Mouse (Mus musculus): ENCODE data around the gene Bbs1. TPM values are rescaled to one million over a fixed set of nuclear protein-coding genes. Genes with fewer than 3 reads are reported as not detected.
A peak's percentile ranks its signal among the peaks of the same experiment; 100 is the strongest.
"Not testable (repeated sequence)": the region's sequence is repeated elsewhere in the genome, so short reads cannot be mapped to it uniquely, and the experiment has no call there.

The Bbs1 gene
- total RNA-seq (2021) = 10 to 100 TPM; 36.7 to 41.8 TPM

DNA sequence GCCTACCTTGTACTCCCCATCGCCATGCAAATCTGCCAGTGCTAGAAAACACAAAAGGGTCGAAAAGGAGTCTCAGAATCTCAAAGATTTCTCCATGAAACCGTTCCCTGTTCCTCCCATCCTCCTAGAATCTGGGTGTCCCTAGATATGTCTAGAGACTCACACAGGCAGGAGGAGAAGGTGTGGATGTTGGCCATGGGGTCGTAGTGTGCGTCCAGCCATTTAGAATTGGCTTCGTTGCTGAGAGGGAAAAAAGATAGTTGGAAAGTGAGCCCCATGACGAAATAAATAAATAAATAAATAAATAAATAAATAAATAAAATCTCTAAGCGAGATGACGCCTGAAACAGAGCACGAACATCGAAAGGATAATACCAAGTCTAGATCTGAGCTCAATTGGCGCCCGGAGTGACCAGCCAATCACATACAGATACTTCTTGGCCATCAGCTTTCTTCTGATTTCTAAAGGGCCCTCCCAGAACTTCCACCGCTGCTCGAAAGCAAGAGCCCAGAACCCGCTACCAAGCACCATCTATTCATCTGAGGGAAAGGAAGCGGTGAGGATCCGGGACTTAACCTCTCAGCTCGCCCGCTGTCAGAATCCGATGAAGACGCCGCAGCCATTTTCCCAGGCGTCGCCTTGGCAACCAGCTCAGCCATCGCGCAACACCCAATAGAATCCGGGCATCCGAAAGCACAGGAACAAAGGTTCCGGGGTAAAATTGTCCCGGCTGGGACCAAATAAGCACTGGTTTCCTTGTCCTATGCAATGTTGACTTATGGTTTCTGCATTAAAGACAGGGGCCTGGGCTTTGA lies at the start of gene Bbs1:
Gene Bbs1 (minus strand): TSS at position 650 of the 816 bp plus-strand sequence.
- peak; percentile 82 to 88 for DNase-seq (ENCODE audit: extremely low spot score in 1 of 2, low spot score in 2 of 2)
- intact Hi-C loops (cut with DNase I) = loop anchor here (10.0 kb wide), 1 partner anchor 151 kb away; the partner anchor contains the start of gene Rbm4b

GRCm38 (mm10) chr19:4948641-4949040 lies 42.2 kb upstream of the Bbs1 start:
- intact Hi-C loops (cut with DNase I) = not testable (repeated sequence)

DNA sequence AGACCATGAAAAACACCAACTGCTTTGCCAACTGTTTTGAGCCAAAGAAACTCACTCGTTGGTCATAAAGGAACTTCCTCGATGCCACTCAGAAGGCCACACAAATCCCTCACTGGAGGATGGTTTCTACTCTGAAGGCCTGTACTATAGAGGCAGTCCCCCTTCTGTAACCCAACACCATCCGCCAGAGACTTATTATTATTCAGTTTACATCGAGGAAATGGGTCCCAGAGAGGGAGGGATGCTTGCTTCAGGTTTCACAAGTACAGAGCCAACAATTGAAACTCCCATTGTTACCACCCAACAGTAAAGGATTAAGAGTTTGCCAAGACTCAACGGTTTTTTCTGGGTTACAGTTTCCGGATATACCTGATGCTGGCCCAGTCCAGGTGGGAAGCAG lies 39.1 kb upstream of the Bbs1 start:
- intact Hi-C loops (cut with DNase I) = no loop called here
- no peak for DNase-seq (ENCODE audit: extremely low spot score in 1 of 2, low spot score in 2 of 2)

More at GRCm38 (mm10) chr19:4948641-4949040, 42.2 kb upstream of the Bbs1 start:
- not testable (repeated sequence) for DNase-seq (ENCODE audit: extremely low spot score in 1 of 2, low spot score in 2 of 2)

GRCm38 (mm10) chr19:4943253-4943588 lies 36.8 kb upstream of the Bbs1 start:
- intact Hi-C loops (cut with DNase I) = no loop called here
- DNase-seq (ENCODE audit: extremely low spot score in 1 of 2, low spot score in 2 of 2) = no peak

- intact Hi-C loops (cut with DNase I) = no loop called here
- peak; percentile 49 to 88 for DNase-seq (ENCODE audit: extremely low spot score in 1 of 2, low spot score in 2 of 2)
These were observed 36.3 kb upstream of the Bbs1 start, which contains the start of gene Peli3 for GRCm38 (mm10) chr19:4942551-4943252. TSS of gene Peli3 (minus strand) at chr19:4943127.

DNA sequence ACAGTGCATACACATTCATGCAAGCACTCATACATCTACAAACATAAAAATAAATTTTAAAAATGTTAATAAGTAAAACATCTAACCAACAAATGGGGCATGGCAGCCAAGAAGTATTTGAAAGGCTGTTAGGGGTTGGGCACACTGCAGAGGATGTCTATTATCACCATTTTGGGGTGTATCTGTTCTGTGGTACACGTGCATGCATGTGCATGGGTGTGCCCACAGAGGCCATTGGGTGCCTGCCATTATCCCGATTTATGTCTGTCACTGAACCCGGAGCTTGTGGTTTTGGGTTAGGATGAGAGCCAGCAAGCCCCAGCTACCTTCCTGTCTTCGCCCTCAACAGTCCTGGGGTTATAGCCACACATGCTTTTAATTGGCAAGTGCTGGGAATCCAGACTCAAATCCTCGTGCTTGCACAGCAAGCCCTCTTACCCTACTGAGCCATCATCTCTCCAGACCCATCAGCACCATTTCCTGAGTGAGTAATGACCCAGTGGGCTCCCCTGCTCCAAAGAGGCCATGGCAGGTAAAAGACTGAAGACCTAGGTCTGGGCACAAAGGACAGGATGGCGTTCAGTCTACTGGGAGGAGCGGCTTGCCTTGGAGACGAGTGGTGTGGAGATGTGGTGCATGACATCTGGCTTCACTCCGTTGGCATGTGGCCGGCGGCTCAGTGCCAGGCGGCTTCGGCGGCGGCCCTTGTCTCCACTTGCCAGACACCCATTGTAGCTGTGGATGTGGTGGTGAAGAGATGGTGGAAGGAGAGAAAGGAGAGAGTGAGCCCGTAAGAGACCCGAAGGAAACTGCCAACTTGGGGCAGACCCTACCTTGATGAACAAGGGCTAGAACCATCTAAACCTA lies 31.2 kb upstream of the Bbs1 start:
- intact Hi-C loops (cut with DNase I) = no loop called here
- DNase-seq (ENCODE audit: extremely low spot score in 1 of 2, low spot score in 2 of 2) = no peak

DNA sequence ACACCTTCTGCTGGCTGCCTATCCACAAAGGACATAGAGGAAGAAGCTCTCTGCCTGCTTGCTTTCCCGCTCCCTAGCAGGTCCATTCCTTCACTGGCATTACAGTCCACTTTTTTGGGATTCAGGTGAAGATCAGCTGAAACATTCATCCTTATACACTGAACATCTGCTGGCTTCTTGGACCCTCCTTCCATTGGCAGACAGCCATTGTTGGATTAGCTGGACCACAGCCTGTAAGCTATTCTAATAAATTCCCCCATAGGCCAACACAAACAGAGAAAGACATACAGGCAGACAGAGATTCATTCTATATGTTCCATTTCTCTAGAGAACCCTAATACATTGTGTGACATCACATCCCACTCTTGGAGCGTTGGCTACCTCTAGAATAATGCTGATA lies 30.5 kb upstream of the Bbs1 start:
- no peak for DNase-seq (ENCODE audit: extremely low spot score in 1 of 2, low spot score in 2 of 2)
- intact Hi-C loops (cut with DNase I) = no loop called here

DNA sequence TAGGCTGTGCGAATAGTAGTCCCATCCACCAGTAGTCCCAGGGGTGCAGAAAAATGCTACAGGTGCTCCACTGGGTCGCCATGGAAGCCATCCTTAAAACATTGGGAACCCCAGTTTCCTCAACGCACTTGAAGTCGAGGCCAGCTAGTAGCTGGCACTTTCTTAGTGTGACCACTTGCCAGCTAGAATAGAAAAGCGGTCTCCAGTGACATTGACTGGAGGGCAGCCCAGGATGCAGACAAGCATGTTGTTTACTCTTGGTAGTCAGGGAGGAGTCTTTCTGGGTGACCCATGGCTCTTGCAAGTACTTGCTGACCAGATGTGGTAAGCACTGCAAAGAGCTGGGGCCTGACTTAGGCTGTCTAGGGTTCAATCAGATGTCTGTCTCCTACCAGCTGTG lies 22.4 kb upstream of the Bbs1 start:
- intact Hi-C loops (cut with DNase I) = no loop called here
- no peak for DNase-seq (ENCODE audit: extremely low spot score in 1 of 2, low spot score in 2 of 2)

- intact Hi-C loops (cut with DNase I) = no loop called here
- peak; percentile 96 to 99 for DNase-seq (ENCODE audit: extremely low spot score in 1 of 2, low spot score in 2 of 2)
These were observed 21.6 kb upstream of the Bbs1 start, which contains the start of gene Dpp3 for GRCm38 (mm10) chr19:4927904-4928531. TSS of gene Dpp3 (minus strand) at chr19:4928287.

DNA sequence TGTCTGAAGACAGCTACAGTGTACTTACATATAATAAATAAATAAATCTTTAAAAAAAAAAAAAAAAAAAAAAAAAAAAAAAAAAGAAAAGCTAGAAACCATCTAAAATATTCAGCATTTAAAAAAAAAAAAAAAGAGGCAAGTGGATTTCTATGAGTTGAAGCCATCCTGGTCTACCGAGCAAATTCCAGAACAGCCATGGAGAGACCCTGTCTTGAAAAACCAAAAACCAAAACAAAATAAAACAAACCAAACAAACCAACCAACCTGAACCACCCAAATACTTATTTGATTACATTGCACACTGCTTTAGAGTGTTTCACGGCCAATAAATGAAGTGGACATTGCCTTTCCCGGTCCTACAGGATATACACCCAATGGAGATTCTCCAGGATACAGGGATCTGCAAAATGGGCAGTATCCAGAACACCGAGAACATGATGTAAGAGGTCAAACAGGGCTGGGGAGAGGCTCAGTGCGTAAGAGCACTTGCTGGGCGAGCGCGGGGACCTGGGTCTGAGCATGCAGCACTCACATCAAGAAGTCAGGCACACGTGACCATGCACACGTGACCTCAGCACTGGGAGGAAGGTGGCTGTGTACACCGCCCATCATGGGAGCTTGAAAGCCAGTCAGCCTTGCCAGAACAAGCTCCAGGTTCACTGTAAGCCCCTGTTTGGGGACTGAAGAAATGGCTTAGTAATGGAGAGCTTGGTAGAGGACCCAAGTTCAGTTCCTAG lies 18.9 kb upstream of the Bbs1 start:
- intact Hi-C loops (cut with DNase I) = no loop called here
- DNase-seq (ENCODE audit: extremely low spot score in 1 of 2, low spot score in 2 of 2) = no peak

DNA sequence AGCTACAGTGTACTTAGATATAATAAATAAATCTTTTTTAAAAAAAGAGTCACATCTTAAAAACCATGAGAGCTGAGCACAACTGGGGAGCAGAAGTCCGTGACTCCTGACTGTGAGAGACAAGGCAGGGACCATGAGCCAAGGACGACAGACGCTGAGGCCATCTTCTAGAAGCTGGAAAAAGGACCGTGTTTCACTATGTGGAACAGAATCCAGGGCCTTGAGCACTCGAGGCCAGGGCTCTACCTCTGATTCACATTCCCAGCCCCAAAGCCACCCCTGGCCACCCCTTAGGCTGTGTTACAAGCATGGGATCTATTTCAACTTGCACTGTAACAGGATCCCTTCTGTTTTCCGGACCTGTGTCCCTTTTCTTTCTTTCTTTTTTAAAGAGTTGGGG lies 13.2 kb upstream of the Bbs1 start:
- DNase-seq (ENCODE audit: extremely low spot score in 1 of 2, low spot score in 2 of 2) = no peak
- intact Hi-C loops (cut with DNase I) = no loop called here

DNA sequence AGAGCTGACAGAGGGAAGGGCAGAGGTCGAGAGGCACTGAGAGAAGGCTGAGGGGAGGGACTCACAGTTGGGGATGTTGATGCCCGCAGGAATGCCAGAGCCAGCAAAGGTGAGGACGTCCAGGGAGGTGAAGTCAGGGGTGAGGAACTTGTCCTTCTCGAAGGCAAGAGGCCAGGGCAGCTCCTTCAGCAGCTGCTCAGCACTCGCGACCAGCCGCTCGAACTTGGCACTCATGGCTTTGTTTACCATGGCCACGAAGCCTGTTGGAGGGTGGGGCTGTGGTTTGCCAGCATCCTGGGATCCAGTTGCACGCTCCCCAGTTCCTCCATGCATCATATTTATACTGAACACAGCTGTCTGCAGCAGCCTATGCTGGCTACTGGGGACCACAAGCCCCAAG lies 10.4 kb upstream of the Bbs1 start:
- intact Hi-C loops (cut with DNase I) = no loop called here
- no peak for DNase-seq (ENCODE audit: extremely low spot score in 1 of 2, low spot score in 2 of 2)

DNA sequence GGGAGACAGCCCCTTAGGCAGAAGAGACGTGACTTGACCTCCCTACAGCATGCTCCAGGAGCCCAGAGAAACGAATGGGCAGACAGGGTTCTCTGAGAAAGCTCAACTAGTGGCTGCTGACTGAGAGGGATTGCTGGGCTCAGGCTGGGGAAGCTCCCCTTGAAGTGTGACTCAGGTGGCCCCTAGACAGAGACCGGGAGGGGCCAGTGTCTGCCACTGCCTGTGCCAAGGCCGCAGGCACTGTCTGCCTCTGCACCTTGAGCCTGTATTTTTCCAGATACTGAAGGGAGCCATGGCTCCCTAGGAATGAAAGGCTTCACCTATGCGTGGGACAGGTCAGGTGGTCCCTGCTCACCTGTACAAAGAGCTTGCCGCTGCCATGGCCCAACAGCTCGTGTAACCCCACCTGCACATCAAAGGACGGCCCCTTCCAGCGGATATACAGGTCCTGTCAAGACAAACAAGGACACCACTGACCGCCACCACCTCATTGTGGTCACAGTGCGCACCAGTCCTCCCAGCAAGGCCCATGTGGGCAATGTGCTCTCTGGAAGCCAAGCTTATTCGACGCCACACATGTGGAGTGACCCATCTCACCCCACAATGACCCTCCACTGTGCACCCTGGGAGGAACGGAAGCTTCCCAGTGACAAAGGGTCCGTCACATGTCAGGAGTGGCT lies 9.6 kb upstream of the Bbs1 start:
- DNase-seq (ENCODE audit: extremely low spot score in 1 of 2, low spot score in 2 of 2) = no peak
- intact Hi-C loops (cut with DNase I) = no loop called here

GRCm38 (mm10) chr19:4909376-4909775 lies 2.9 kb upstream of the Bbs1 start:
- no peak for DNase-seq (ENCODE audit: extremely low spot score in 1 of 2, low spot score in 2 of 2)
- intact Hi-C loops (cut with DNase I) = loop anchor here (10.0 kb wide), 1 partner anchor 155 kb away; the partner anchor contains the start of gene Rbm4b

- intact Hi-C loops (cut with DNase I) = loop anchor here (10.0 kb wide), 1 partner anchor 153 kb away; the partner anchor contains the start of gene Rbm4b
- DNase-seq (ENCODE audit: extremely low spot score in 1 of 2, low spot score in 2 of 2) = peak in 1 of 2 experiments; percentile 30
These were observed 1.7 kb upstream of the Bbs1 start for GRCm38 (mm10) chr19:4908107-4908506.

GRCm38 (mm10) chr19:4899888-4900287 lies 6.5 kb downstream of the Bbs1 start:
- intact Hi-C loops (cut with DNase I) = loop anchor here (10.0 kb wide), 1 partner anchor 145 kb away; the partner anchor contains the start of gene Rbm4b
- no peak for DNase-seq (ENCODE audit: extremely low spot score in 1 of 2, low spot score in 2 of 2)

DNA sequence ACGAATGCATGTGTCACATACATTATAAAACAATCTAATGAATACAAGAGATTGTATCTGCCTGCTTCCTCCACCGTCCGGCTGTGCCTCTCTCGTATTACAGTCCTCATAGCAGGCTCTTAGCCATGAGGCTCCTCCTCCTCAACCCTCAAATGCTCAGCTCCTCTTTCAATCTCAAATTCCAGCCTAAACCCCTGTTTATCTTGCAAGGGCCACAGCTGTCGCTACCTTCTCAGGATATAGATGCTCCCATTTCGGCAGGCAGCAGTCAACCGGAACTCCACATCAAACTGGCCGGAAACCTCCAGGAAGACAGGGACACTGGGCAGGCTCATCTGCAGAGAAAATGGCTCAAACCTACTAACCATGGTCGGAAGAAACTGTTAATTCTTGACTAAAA lies 7.5 kb downstream of the Bbs1 start:
- DNase-seq (ENCODE audit: extremely low spot score in 1 of 2, low spot score in 2 of 2) = no peak
- intact Hi-C loops (cut with DNase I) = no loop called here
